Mouse (Mus musculus): Measurements from ENCODE around the gene Wfdc21. TPM values are rescaled to one million over a fixed set of nuclear protein-coding genes. Genes with fewer than 3 reads are reported as not detected.

The Wfdc21 gene
- polyA plus RNA-seq, 1 experiment from 2014 or later, result not detected

GRCm38 (mm10) chr11:83767306-83767705 lies 20.6 kb downstream of the Wfdc21 start:
- no peaks in the 10 kb centered on the region for H3K9me3 ChIP-seq (replicated peaks; ENCODE audit: control insufficient read depth, low read length)
- H3K27ac ChIP-seq (replicated peaks; ENCODE audit: low read depth, low read length), result no peak overlapping the region
- no peaks in the 10 kb centered on the region for H3K27me3 ChIP-seq (ENCODE audit: control insufficient read depth, insufficient read depth, low read length)
- WGBS, result 92% methylated on average over 9 of the region's 9 CpGs
- no peak for ATAC-seq (replicated peaks; ENCODE audit: insufficient number of reproducible peaks, low FRiP score, low TSS enrichment, low read depth)
- H3K9ac ChIP-seq (replicated peaks; ENCODE audit: low read length), result no peak overlapping the region
- no peak for DNase-seq (ENCODE audit: low spot score)
- H3K4me2 ChIP-seq (ENCODE audit: low read depth, low read length), result no peak overlapping the region
- no peaks in the 10 kb centered on the region for H3K4me1 ChIP-seq (ENCODE audit: control insufficient read depth, insufficient read depth, low read length)
- peaks cover 17% of the 10 kb centered on the region for H3K36me3 ChIP-seq (replicated peaks; ENCODE audit: control insufficient read depth, insufficient read depth, low read depth, low read length)
- H3K4me3 ChIP-seq (ENCODE audit: low read depth, low read length), result no peak overlapping the region

DNA sequence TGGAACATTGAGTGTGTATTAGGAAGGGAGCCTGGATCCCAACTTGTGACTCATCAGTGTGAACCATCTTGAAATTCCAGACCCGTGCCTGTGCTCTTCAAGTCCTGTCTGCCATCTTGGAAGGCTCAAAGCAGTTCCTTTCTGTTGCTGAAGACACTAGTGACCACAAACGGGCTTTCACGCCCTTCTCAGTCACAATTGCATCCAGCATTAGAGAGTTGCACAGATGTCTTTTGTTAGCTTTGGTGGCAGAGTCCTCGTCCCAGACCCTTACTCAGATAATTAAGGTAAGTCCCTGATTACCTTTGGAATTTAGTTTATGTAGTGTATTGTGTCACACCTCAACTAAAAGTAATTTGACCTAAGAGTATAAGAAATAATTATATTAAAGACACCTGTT lies 22.2 kb downstream of the Wfdc21 start:
- Histone ChIP-seq H3K4me3 (ENCODE audit: low read depth, low read length) (no peak overlapping the region), H3K36me3 (replicated peaks; ENCODE audit: control insufficient read depth, insufficient read depth, low read depth, low read length) (peaks cover 14% of the 10 kb centered on the region), H3K9ac (replicated peaks; ENCODE audit: low read length) (no peak overlapping the region), H3K4me2 (ENCODE audit: low read depth, low read length) (no peak overlapping the region), H3K27me3 (ENCODE audit: control insufficient read depth, insufficient read depth, low read length) (no peaks in the 10 kb centered on the region), H3K9me3 (replicated peaks; ENCODE audit: control insufficient read depth, low read length) (no peaks in the 10 kb centered on the region), H3K27ac (replicated peaks; ENCODE audit: low read depth, low read length) (no peak overlapping the region), H3K4me1 (ENCODE audit: control insufficient read depth, insufficient read depth, low read length) (no peaks in the 10 kb centered on the region)
- ATAC-seq (replicated peaks; ENCODE audit: insufficient number of reproducible peaks, low FRiP score, low TSS enrichment, low read depth), result no peak
- 90% methylated on average over 4 of the region's 4 CpGs for WGBS
- no peak for DNase-seq (ENCODE audit: low spot score)

DNA sequence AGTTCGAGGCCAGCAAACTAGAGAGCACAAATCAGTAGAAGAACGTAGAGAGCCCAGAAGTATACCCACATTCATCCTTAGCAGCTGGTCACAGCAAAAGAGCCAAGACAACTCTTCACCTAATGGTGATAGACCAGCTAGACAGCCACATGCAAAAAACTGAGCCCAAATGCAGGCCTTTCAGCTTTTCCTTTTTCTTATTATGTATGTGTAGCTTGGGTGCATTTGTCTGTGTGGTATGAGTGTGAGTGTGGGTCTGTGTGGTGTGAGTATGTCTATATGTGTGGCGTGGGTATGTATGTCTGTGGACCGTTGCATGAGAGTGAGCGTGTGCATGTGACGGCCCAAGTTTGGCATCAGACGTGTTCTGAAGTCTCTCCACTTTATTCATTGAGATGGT lies 24.3 kb downstream of the Wfdc21 start:
- H3K9ac ChIP-seq (replicated peaks; ENCODE audit: low read length), result no peak overlapping the region
- no peak for ATAC-seq (replicated peaks; ENCODE audit: insufficient number of reproducible peaks, low FRiP score, low TSS enrichment, low read depth)
- H3K36me3 ChIP-seq (replicated peaks; ENCODE audit: control insufficient read depth, insufficient read depth, low read depth, low read length), result peaks cover 14% of the 10 kb centered on the region
- H3K9me3 ChIP-seq (replicated peaks; ENCODE audit: control insufficient read depth, low read length), result no peaks in the 10 kb centered on the region
- no peaks in the 10 kb centered on the region for H3K27me3 ChIP-seq (ENCODE audit: control insufficient read depth, insufficient read depth, low read length)
- H3K4me1 ChIP-seq (ENCODE audit: control insufficient read depth, insufficient read depth, low read length), result no peaks in the 10 kb centered on the region
- no peak overlapping the region for H3K4me3 ChIP-seq (ENCODE audit: low read depth, low read length)
- no peak overlapping the region for H3K27ac ChIP-seq (replicated peaks; ENCODE audit: low read depth, low read length)
- no peak overlapping the region for H3K4me2 ChIP-seq (ENCODE audit: low read depth, low read length)
- DNase-seq (ENCODE audit: low spot score), result no peak
- WGBS, result 93% methylated on average over 7 of the region's 7 CpGs

DNA sequence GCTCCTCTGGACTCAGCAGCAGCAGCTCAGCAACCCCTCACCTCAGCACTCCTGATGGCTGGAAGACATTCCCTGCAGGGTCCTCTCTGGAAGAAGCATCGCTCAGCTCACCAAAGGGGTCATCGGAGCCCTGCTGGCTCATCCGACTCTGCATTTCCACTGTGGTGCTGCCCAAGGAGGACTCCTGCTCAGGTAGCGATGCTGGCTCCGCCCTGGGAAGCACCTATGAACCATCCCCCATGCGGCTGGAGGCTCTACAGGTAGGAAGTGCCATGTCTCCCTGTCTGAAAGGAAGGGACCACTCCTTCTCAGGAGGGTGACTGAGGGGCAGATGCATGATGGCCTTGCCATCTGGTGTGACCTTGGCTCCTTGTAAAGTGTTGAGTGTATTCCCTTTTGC lies 25.6 kb downstream of the Wfdc21 start:
- 98% methylated on average over 6 of the region's 6 CpGs for WGBS
- Histone ChIP-seq H3K36me3 (replicated peaks; ENCODE audit: control insufficient read depth, insufficient read depth, low read depth, low read length) (peaks cover 19% of the 10 kb centered on the region), H3K27ac (replicated peaks; ENCODE audit: low read depth, low read length) (no peak overlapping the region), H3K4me1 (ENCODE audit: control insufficient read depth, insufficient read depth, low read length) (no peaks in the 10 kb centered on the region), H3K9me3 (replicated peaks; ENCODE audit: control insufficient read depth, low read length) (no peaks in the 10 kb centered on the region), H3K4me3 (ENCODE audit: low read depth, low read length) (no peak overlapping the region), H3K27me3 (ENCODE audit: control insufficient read depth, insufficient read depth, low read length) (no peaks in the 10 kb centered on the region), H3K4me2 (ENCODE audit: low read depth, low read length) (no peak overlapping the region), H3K9ac (replicated peaks; ENCODE audit: low read length) (no peak overlapping the region)
- no peak for DNase-seq (ENCODE audit: low spot score)
- no peak for ATAC-seq (replicated peaks; ENCODE audit: insufficient number of reproducible peaks, low FRiP score, low TSS enrichment, low read depth)

- WGBS, result 93% methylated on average over 16 of the region's 16 CpGs
- no peaks in the 10 kb centered on the region for H3K4me1 ChIP-seq (ENCODE audit: control insufficient read depth, insufficient read depth, low read length)
- peaks cover 17% of the 10 kb centered on the region for H3K36me3 ChIP-seq (replicated peaks; ENCODE audit: control insufficient read depth, insufficient read depth, low read depth, low read length)
- no peak overlapping the region for H3K4me2 ChIP-seq (ENCODE audit: low read depth, low read length)
- H3K27me3 ChIP-seq (ENCODE audit: control insufficient read depth, insufficient read depth, low read length), result no peaks in the 10 kb centered on the region
- H3K4me3 ChIP-seq (ENCODE audit: low read depth, low read length), result no peak overlapping the region
- DNase-seq (ENCODE audit: low spot score) (no peak), ATAC-seq (replicated peaks; ENCODE audit: insufficient number of reproducible peaks, low FRiP score, low TSS enrichment, low read depth) (no peak)
- no peak overlapping the region for H3K27ac ChIP-seq (replicated peaks; ENCODE audit: low read depth, low read length)
- H3K9me3 ChIP-seq (replicated peaks; ENCODE audit: control insufficient read depth, low read length), result no peaks in the 10 kb centered on the region
- no peak overlapping the region for H3K9ac ChIP-seq (replicated peaks; ENCODE audit: low read length)
Measured at GRCm38 (mm10) chr11:83773691-83774090, 27.0 kb downstream of the Wfdc21 start.

DNA sequence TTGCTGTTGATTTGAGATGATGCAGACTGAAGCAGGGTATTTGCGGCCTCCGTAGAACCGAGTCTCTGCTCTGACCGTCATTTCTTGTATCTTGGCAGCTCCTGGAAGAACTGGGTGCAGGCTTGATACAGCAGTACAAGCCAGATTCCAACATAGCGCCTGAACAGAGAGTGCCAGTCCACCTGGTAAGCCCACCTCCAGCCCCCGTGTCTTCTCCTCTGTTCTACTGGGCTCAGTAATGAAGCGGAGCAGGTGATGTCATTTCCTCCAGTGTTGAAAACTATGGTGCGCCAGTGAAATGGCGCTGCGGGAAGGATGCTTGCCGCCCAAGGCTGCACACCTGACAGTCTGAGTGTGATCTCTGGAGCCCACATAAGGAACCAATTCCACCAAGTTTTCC lies 27.6 kb downstream of the Wfdc21 start:
- H3K27me3 ChIP-seq (ENCODE audit: control insufficient read depth, insufficient read depth, low read length), result no peaks in the 10 kb centered on the region
- H3K9ac ChIP-seq (replicated peaks; ENCODE audit: low read length), result no peak overlapping the region
- no peaks in the 10 kb centered on the region for H3K4me1 ChIP-seq (ENCODE audit: control insufficient read depth, insufficient read depth, low read length)
- WGBS, result 91% methylated on average over 11 of the region's 11 CpGs
- H3K27ac ChIP-seq (replicated peaks; ENCODE audit: low read depth, low read length), result no peak overlapping the region
- no peak overlapping the region for H3K4me3 ChIP-seq (ENCODE audit: low read depth, low read length)
- H3K36me3 ChIP-seq (replicated peaks; ENCODE audit: control insufficient read depth, insufficient read depth, low read depth, low read length), result peaks cover 17% of the 10 kb centered on the region
- DNase-seq (ENCODE audit: low spot score), result no peak
- no peaks in the 10 kb centered on the region for H3K9me3 ChIP-seq (replicated peaks; ENCODE audit: control insufficient read depth, low read length)
- no peak for ATAC-seq (replicated peaks; ENCODE audit: insufficient number of reproducible peaks, low FRiP score, low TSS enrichment, low read depth)
- no peak overlapping the region for H3K4me2 ChIP-seq (ENCODE audit: low read depth, low read length)

- Histone ChIP-seq H3K9ac (replicated peaks; ENCODE audit: low read length) (no peak overlapping the region), H3K4me3 (ENCODE audit: low read depth, low read length) (no peak overlapping the region), H3K9me3 (replicated peaks; ENCODE audit: control insufficient read depth, low read length) (no peaks in the 10 kb centered on the region), H3K4me2 (ENCODE audit: low read depth, low read length) (no peak overlapping the region), H3K27me3 (ENCODE audit: control insufficient read depth, insufficient read depth, low read length) (no peaks in the 10 kb centered on the region), H3K27ac (replicated peaks; ENCODE audit: low read depth, low read length) (no peak overlapping the region), H3K4me1 (ENCODE audit: control insufficient read depth, insufficient read depth, low read length) (no peaks in the 10 kb centered on the region), H3K36me3 (replicated peaks; ENCODE audit: control insufficient read depth, insufficient read depth, low read depth, low read length) (peaks cover 26% of the 10 kb centered on the region)
- DNase-seq (ENCODE audit: low spot score) (no peak), ATAC-seq (replicated peaks; ENCODE audit: insufficient number of reproducible peaks, low FRiP score, low TSS enrichment, low read depth) (no peak)
- 92% methylated on average over 8 of the region's 8 CpGs for WGBS
Measured at GRCm38 (mm10) chr11:83776798-83777197, 30.1 kb downstream of the Wfdc21 start.

DNA sequence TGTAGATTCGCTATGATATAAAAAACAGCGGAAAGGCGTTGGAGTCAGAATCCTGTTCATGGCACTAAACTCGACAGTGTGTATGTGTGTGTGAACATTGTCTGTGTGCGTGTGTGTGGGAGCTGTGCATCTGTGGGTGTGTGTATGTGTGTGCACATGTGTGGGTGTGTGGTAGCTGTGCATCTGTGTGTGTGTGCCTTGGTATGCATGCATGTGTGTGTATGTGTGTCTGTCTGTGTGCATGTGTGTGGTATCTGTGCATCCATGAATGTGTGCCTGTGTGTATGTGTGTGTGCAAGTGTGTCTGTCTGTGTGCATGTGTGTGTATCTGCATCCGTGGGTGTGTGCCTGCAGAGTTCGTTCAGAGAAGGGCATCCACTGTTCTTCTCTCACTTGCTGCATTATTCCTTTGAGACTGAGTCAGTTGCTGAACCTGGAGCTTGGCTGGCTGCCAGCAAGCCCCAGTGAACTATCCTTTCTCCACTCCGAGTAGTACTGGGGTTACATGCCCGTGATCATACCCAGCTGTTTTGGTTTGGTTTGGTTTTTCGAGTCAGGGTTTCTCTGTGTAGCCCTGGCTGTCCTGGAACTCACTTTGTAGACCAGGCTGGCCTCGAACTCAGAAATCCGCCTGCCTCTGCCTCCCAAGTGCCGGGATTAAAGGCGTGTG lies 37.3 kb downstream of the Wfdc21 start:
- DNase-seq (ENCODE audit: low spot score) (no peak), ATAC-seq (replicated peaks; ENCODE audit: insufficient number of reproducible peaks, low FRiP score, low TSS enrichment, low read depth) (no peak; the same call in 1 of the 2 replicates)
- H3K4me2 ChIP-seq (ENCODE audit: low read depth, low read length), result no peak overlapping the region
- 91% methylated on average over 13 of the region's 14 CpGs for WGBS
- peaks cover 13% of the 10 kb centered on the region for H3K36me3 ChIP-seq (replicated peaks; ENCODE audit: control insufficient read depth, insufficient read depth, low read depth, low read length)
- H3K27ac ChIP-seq (replicated peaks; ENCODE audit: low read depth, low read length), result no peak overlapping the region
- no peak overlapping the region for H3K4me3 ChIP-seq (ENCODE audit: low read depth, low read length)
- H3K27me3 ChIP-seq (ENCODE audit: control insufficient read depth, insufficient read depth, low read length), result no peaks in the 10 kb centered on the region
- no peak overlapping the region for H3K9ac ChIP-seq (replicated peaks; ENCODE audit: low read length)
- H3K9me3 ChIP-seq (replicated peaks; ENCODE audit: control insufficient read depth, low read length), result no peaks in the 10 kb centered on the region
- H3K4me1 ChIP-seq (ENCODE audit: control insufficient read depth, insufficient read depth, low read length), result no peaks in the 10 kb centered on the region

All from embryonic facial prominence, embryonic 11.5 days (tissue).